Mouse (Mus musculus): ENCODE measurements around the gene Zfp952. TPM values are rescaled to one million over a fixed set of nuclear protein-coding genes. Genes with fewer than 3 reads are reported as not detected.

Zfp952 gene
- 10 to 100 TPM; 15.1 to 15.2 TPM for total RNA-seq (2023)

DNA sequence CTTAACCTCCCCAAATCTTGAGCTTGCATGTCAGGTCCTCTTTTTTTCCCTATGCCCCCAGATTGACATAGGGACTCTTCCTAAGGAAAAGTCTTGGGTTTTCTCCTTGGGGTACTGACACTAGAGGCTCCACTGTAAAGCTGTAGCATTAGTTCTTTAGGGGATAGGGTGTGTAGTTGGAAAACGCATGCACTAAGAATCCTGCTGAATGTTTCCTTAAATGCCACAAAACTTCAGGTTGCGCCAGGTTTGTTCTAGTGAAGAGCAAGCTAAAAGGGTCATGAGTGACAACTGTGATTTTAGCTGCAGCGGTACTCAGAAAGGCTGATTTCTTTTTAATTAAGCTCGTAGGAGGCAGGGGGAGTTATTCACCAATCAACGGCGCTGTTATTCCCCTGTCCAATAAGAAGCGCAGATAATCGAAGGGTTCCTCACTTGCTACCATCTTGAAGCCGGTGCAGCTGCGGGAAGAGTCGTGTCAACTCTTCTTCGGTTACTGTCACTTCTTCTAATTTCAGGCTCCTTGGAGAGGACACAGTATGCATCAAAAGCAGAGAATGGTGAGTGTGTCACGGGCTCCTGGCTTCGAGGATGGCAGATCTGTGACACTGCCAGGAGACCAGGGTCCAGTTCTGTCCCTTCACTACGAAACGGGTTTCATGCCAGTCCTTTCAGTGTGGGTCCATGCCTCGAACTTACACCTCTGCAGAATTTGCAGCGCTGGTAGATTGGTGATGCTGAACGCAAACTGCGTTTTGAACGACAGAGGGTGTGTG lies at the start of gene Zfp952:
TSS of gene Zfp952 (plus strand) at position 431 of the 776 bp plus-strand sequence.

DNA sequence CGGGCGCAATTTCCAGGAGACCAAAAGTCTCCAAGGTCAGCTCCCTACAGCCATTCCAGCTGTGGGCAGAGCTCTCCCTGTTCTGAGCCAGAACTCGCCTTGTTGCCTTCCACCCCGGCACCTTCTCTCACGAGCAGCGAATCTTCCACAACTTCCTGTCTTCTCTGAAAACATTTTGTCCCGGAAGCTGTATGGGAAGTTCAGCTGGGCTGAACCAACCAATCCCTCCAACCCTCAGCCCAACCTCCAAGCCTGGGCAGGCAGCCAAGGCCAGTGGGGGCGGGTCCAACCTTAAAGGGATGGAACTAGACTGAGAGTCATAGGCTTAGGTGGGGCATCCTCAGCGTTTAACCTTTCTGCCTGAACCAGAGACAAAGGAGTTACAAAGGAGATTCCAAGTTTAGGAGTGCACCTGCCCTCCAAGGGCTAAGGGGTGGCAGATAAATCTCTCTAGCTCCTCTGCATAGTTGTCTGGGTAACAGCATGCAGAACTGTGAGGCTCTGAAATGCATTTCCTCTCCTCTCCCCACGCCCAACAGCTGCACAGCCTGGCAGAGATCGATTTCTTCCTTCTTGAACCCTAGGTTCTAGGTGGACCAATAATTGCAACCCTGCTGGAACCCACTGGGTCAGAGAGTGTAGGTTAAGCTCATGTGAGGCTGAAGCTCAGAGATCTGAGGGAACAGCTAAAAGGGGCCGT lies 45.6 kb upstream of the Zfp952 start, which contains the start of gene Cyp4f13:
TSS of gene Cyp4f13 (minus strand) at position 188 of the 700 bp plus-strand sequence.

GRCm38 (mm10) chr17:32965623-32966290 lies 27.2 kb upstream of the Zfp952 start, which contains the start of gene Zfp472:
Zfp472 (plus strand) TSS chr17:32965814.

GRCm38 (mm10) chr17:33032900-33033891 lies 40.3 kb downstream of the Zfp952 start, which contains the start of gene Zfp763:
Zfp763 (minus strand) TSS chr17:33033402.

Other genes with a start within 250 kb of the Zfp952 start
- 10 to 100 TPM; 85.0 to 90.4 TPM for gene Zfp871, start 204.8 kb upstream of the Zfp952 start, total RNA-seq (2023)
- under 1 TPM; 0.20 to 0.44 TPM for gene Zfp811, start 183.2 kb upstream of the Zfp952 start, total RNA-seq (2023)
- gene Zfp799, start 162.9 kb upstream of the Zfp952 start, total RNA-seq (2023), result 10 to 100 TPM in 1 of 2 experiments, 1 to 10 TPM in 1; 9.0 to 10.3 TPM
- gene Zfp870, start 101.5 kb upstream of the Zfp952 start, total RNA-seq (2023), result 10 to 100 TPM; 11.5 to 16.9 TPM
- not detected for gene Cyp4f14, start 75.8 kb upstream of the Zfp952 start, total RNA-seq (2023)
- 100 to 1,000 TPM in 1 of 2 experiments, 10 to 100 TPM in 1; 96.6 to 113 TPM for gene Cyp4f13, start 45.7 kb upstream of the Zfp952 start, total RNA-seq (2023)
- gene Zfp472, start 27.3 kb upstream of the Zfp952 start, total RNA-seq (2023), result 10 to 100 TPM; 17.5 to 19.6 TPM
- gene Zfp763, start 40.3 kb downstream of the Zfp952 start, total RNA-seq (2023), result 1 to 10 TPM; 5.7 to 7.1 TPM
- not detected for gene 4921501E09Rik, start 74.9 kb downstream of the Zfp952 start, total RNA-seq (2023)
- gene Zfp563, start 96.2 kb downstream of the Zfp952 start, total RNA-seq (2023), result 1 to 10 TPM; 6.6 to 8.5 TPM
- not detected for gene Morc2b, start 146.6 kb downstream of the Zfp952 start, total RNA-seq (2023)
- gene Olfr55, start 175.3 kb downstream of the Zfp952 start, total RNA-seq (2023), result not detected
- gene Olfr239, start 198.2 kb downstream of the Zfp952 start, total RNA-seq (2023), result not detected
- not detected for gene Olfr1564, start 228.6 kb downstream of the Zfp952 start, total RNA-seq (2023)

Data from B cell, adult 67 days (primary cell).